Mouse (Mus musculus) T-helper 1 cell (primary cell): ENCODE data around the gene I0C0044D17Rik.
"Not testable (repeated sequence)": the region's sequence is repeated elsewhere in the genome, so short reads cannot be mapped to it uniquely, and the experiment has no call there.

Experiments used
- in situ Hi-C: fragments of 300-600 bp; cut with MboI, MseI; formaldehyde crosslinking; loops from one replicate; pipeline ENCODE4 v1.15.1; 2025; ENCODE audit warnings: high pct_unique_total_duplicates

Gene I0C0044D17Rik

GRCm38 (mm10) chr4:98823740-98824139 is at the start of gene I0C0044D17Rik:
I0C0044D17Rik (minus strand) TSS chr4:98823840.
- in situ Hi-C loops, result not testable (repeated sequence)

DNA sequence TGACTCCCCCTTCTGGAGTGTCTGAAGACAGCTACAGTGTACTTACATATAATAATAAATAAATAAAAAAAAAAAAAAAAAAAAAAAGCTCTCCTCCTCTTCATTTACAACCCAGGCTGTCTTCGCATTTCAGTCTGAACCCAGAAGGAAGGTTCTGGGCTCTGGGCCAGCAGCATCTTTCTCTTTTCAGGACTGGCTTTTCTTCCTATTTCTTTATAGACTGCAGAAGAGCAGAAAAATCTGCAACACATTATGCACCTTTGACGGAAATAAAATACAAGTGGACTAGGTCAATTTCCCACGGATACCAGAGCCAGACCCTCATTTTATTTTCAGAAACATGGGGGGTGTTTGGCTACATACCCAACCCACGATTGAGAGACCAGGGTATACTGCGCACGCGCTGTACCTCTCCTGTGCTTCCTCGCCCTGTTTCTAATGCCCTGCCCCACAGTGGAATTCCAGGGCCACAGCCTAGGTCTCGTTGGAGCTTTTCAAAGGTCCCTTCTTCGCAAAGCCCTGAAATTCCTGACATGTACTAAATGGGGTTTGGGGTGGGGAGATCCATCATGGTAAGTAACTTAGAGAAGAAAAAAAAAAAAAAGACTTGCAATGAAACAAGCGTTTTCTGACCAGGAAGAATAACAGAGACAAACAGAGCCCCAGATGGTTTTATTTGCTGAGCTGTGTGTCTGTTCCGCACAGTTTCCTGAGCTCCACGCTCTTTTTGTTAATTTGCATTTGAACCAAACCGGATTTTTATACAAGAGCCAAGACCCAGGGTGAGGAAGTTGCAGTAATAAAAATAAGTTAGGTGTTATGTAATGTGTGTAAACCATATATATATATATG is 42.0 kb upstream of the I0C0044D17Rik start:
- in situ Hi-C loops, result no loop called here

GRCm38 (mm10) chr4:98864546-98864945 is 40.9 kb upstream of the I0C0044D17Rik start:
- in situ Hi-C loops, result no loop called here

DNA sequence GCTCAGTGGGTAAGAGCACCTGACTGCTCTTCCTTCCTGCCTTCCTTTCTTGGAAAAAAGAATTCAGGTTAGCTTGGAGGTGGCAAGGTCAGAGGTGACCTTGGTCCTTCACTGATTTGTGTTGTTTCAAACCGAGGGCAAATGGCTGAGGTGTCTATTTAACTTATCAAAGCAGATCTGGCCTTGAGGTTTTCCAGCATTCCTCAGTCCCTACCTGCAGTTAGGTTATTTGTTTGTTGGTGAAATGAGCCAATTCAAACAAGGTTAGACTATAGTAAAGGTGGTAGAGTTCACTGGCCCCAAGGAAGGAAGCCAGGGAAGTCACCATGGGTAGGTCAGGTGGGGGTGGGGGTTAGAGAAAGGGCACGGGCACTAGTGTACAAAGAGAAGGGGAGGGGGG is 40.5 kb upstream of the I0C0044D17Rik start:
- in situ Hi-C loops, result no loop called here

DNA sequence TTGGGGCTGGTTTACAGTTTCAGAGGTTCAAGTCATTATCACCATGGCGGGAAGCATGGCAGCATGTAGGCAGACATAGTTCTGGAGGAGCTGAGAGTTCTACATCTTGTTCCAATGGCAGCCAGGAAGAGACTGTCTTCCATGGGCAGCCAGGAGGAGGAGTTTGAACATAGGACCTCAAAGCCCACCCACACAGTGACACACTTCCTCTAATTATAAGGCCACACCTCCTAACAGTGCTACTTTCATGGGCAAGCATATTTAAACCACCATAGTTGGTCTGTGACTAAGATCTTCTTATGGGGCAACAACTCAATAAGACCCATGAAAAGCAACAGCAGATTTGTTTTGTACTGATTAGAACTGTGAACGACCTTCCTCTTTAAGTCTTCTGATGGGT is 39.8 kb upstream of the I0C0044D17Rik start:
- in situ Hi-C loops, result no loop called here

- in situ Hi-C loops, result no loop called here
Measured at GRCm38 (mm10) chr4:98858151-98858855, 34.7 kb upstream of the I0C0044D17Rik start.

DNA sequence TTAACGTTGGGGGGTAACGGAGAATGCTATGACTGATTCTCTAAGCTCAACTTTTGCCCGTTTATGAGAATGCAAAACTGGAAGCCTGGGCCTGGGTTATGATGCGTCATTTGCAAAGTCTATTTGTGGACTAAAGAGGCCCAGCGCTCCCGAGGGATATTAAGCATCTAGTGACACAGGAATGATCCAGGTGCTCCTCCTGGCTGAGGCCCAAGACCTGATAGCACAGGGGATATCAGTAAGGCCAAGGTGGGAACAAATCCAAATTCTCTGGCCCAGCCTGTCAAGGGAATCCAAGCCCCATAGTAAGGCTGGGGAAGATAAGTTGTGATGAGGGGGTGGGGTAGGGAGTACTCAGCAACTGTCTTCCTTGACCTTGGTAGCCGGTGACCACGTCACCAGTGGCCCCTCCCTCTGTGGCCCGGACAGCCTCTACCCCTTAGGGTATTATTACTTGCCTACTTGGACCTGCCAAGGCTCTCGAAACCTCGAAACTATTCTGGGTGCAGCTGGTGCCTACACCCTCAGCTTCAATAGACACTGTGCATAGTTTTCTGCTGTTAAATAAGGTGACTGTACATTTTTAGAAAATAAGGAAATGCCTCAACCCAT is 33.5 kb upstream of the I0C0044D17Rik start:
- in situ Hi-C loops, result no loop called here

DNA sequence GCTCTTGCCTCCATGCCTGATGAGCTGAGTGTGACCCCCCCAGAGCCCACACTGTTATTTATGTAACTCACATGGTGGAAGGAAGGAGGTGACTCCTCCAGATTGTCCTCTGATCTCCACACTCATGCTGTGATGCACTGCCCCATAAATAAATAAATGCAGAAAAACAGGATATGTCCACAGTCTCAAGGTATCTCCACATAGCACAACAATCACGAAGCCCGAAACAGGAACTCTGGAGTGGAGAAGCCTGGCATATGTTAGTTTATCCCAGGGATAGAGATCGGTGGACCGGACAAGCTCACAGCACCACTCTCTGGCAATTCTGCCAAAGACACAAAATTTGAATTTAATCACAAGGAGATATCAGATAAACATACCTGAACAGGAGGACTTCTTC is 30.3 kb upstream of the I0C0044D17Rik start:
- in situ Hi-C loops, result no loop called here

DNA sequence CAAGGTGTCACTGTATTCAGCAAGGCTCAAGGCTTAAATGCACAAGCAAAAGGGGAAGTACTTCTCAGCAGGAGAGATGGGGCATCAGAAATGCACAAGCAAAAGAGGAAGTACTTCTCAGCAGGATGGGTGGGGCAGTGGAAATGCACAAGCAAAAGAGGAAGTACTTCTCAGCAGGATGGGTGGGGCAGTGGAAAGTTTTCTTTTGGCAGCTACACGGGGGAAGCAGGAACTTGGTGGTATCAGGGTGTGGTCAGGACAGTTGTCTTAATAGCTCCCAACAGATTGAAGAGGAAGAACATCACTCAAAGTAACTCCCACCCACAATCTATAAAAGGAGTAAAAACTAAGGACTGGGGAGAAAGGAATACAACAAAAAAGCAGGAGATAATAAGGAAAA is 26.8 kb upstream of the I0C0044D17Rik start:
- in situ Hi-C loops, result not testable (repeated sequence)

DNA sequence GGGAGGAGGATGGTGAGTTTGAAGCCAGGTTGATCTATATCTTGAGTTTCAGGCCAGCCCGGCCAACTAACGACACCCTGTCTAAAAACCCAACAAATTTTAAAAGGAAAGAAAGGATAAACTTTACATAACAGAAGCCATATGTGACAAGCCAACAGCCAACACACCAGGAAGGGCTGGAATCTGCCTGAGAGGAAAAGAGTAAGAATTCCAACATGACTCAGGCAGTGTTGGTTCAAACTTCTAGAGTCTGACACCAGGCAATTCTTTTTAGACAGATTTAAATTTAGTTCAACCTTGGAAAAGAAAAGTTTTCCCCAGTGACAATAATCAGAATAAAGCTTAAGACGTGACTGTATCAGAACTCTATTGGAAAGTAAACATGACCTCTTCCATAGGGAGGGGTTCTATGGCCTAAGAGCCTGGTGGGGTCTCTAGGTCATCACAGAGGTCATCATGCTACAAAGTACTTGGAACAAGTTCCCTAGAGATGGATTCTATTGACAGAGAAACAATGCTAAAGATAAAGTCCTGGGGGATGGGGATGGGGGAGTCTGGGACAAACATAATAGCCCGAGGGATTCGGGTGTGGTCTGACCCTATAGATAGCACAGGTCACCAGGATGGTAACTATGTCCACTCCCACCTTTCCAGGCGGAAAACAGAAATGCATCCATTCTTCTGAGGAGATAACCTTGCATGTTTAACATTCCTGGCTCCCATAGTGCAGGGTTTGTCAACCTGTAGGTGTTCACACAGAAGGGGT is 23.7 kb upstream of the I0C0044D17Rik start:
- in situ Hi-C loops, result no loop called here

- in situ Hi-C loops, result no loop called here
Measured at GRCm38 (mm10) chr4:98846396-98846795, 22.8 kb upstream of the I0C0044D17Rik start.

- in situ Hi-C loops, result no loop called here
Measured at GRCm38 (mm10) chr4:98845687-98846125, 22.1 kb upstream of the I0C0044D17Rik start.

DNA sequence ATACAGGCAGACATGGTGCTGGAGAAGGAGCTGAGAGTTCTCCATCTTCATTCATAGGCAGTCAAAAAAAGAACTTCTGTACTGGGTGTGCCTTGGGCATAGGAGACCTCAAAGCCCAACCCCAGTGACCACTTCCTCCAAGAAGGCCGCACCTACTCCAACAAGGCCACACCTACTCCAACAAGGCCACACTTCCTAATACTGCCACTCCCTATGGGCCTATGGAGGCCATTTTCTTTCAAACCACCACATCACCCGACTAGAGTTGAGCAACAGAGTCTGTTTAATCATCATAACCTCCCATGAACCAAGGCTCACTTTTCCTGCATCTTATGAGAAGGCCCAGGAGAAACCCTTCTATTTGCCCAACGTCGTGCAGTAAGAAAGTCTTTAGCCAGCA is 21.6 kb upstream of the I0C0044D17Rik start:
- in situ Hi-C loops, result no loop called here

DNA sequence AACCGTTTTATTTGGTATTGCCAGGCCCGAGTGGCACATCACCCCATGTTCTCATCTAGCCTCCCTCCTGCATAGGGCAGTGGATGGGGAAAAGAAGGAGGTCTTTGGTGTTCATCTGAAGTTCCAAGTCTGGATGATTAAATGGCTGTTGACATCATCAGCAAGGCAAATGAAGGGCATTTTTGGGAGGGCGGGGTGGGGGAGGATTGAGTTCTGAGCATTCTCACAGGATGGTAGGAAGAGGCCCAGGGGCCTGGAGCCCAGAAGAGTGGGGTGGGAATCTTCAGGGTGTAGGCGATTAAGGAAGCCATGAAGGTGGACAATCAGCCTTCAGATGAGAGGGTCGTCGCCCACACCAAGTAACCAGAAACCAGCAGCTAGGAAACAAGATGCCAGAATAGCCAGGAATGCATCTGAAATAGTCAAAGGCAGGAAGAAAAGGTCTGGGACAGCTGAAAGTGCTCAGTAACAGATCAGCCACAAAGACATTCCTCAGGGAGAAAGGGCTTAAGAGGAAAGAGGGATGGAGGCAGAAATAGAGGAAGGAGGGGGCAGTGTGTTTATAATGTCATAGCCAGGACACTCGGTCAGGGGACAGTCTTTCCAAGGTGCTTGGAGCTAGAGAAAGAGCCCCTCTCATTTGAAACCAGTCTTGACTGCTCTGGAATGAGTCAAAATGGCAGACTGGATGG is 20.4 kb upstream of the I0C0044D17Rik start:
- in situ Hi-C loops, result no loop called here

DNA sequence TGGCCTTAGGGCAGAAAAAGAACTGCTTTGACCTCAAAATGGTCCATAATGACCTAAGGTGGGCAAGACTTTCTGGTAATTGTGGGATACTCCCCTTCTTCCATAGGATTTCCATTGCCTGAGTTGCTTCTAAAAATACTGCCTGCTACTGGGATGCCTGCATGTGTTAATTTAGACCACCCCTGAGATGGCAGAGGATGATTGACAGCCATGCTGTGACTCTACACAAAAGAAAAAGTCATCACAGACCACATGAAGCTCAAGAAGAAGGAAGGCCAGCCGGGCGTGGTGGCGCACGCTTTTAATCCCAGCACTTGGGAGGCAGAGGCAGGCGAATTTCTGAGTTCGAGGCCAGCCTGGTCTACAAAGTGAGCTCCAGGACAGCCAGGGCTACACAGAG is 17.6 kb upstream of the I0C0044D17Rik start:
- in situ Hi-C loops, result not testable (repeated sequence)

DNA sequence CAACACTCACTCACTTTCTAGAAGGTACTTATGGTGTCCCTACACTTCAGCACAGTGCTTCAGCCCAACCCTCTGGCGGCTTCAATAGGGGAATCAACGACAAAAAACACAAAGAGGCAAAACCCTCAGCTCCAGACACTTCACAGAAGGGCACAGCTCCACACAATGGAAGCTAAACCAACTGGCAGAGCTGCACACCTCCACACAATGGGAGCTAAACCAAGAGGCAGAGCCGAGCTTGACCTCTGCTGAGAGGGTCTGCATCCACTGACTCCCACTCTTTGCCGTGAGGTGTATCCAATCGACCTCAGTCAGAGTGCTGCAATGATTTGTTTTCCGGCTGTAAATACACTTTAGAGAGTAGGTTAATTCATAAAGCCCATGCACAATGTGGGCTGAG is 16.9 kb upstream of the I0C0044D17Rik start:
- in situ Hi-C loops, result no loop called here

DNA sequence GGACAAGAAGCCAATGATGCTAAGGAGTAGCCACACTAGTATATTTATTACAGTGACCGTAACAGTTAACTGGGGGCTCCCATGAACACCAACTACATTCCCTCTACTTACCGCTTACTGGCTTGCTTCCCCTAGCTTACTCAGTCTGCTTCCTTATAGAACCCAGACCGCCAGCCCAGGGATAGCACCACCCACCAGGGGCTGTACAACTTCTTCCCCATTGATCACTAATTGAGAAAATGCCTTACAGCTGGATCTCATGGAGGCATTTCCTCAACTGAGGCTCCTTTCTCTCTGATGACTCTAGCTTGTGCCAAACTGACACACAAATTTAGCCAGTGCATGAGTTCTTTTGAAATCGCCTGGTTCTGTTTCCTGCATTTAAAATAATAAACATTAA is 15.3 kb upstream of the I0C0044D17Rik start:
- in situ Hi-C loops, result no loop called here

DNA sequence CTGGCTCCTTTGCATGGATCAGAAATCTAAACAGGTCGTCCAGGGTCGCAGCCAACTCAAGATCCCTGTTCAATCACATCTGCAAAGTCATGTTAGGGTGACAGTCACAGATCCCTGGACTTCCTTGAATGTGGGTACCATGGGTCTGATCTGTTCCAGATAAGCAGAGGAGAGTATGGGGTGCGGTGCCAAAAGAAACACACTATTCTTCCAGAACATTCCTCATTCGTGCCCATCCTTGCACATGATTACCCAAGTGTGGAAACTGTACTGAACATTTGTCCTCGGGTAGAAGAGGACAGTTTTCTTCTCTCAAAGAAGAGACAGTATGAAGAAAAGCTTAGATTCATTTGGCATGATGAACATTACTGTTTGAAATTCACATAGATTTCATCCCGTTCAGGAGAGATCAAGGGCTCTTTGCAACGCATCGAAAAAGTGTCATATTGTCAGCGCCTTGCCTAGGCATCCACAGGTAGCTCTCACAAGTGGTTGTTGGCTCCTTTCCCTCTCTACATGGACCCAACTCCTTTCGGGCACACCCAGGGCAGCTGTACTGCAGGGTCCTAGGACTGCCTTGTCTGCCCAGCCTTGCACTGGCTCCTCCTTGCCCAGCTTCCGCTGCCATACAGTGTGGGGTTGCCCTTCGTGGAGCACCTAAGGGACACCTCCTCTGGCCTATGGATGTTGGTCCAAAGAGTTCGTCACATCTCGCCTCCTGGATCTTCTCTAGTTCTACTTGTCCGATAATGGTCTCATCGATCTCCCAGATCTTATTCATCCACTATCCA is 14.3 kb upstream of the I0C0044D17Rik start:
- in situ Hi-C loops, result no loop called here

- in situ Hi-C loops, result no loop called here
Measured at GRCm38 (mm10) chr4:98836519-98836918, 12.9 kb upstream of the I0C0044D17Rik start.

- in situ Hi-C loops, result no loop called here
Measured at GRCm38 (mm10) chr4:98834782-98835181, 11.1 kb upstream of the I0C0044D17Rik start.
